12 mouse cellular contexts compared by ENCODE assay signal in the genomic region with DNA sequence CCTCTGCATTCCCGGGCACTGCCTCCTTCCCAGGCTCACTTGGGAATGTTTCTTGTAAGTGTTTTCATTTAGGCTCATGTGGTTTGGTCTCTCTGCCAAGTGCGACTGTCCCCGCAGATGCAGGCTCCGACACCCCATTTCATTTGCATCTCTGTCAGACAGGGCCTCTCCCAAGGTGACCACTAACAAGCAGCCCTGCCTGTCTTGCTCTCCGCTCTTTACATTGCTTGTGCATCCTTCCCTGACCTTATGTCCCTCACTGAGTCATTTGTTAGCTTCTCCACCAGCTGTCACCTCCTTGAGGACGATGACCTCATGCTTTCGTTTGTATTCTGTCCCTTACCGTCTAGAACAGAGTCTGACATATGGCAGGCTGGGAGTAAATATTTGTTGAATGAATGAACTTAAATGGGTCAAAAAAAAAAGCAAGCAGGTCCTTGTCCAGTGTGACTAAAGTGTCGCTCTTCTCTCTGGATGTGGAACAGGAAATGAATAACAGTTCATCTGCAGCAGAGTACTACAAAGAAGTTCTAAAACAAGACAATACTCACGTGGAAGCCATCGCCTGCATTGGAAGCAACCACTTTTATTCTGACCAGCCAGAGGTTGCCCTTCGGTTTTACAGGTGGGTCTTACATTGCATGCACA. TPM values are rescaled to one million over a fixed set of nuclear protein-coding genes. Genes with fewer than 3 reads are reported as not detected.
DNase-seq lines count a peak whose midpoint lies in the region; ATAC-seq and TF ChIP-seq lines count a peak whose summit lies in the region.
"Had no signal": no experiment of that assay in that cellular context is flagged by ENCODE, and none has a peak within 500 bp of the region (broad histone marks: within the 10 kb centered on the region; RNA-seq: fewer than 3 reads in every experiment).

No protein-coding gene starts in this region.

- no peak overlapping the region for H3K9ac ChIP-seq in hindbrain, embryonic 14.5 days
- H3K9ac ChIP-seq in CH12.LX (ENCODE audit: insufficient read depth, low read depth), result no peak overlapping the region
- no peak overlapping the region for H3K9ac ChIP-seq in forebrain, embryonic 12.5 days

- no peak for TF ChIP-seq CTCF in CH12.LX (conservative IDR thresholded peaks at IDR 0.05 in 1 of 2, IDR thresholded peaks at IDR 0.05 in 1 of 2; ENCODE audit: low read depth in 2 of 2, low read length in 2 of 2)

- peak overlapping the region; percentile 81 for H3K27ac ChIP-seq in hindbrain, embryonic 10.5 days
- H3K27ac ChIP-seq in hindbrain, embryonic 14.5 days, result no peak overlapping the region
- H3K27ac ChIP-seq in CH12.LX (ENCODE audit: insufficient read depth, low read depth), result no peak overlapping the region
- H3K27ac ChIP-seq in forebrain, embryonic 12.5 days, result peak overlapping the region; percentile 26

- peak; percentile 86 for TF ChIP-seq EP300 in CH12.LX (IDR thresholded peaks at IDR 0.05; ENCODE audit: low read length)

- in situ Hi-C loops in CH12.LX (cut with MboI; ENCODE audit: low pct_ligation_motif_present, low pct_unique_long_range_greater_than_20kb, low sequenced_read_pairs), result no loop called here

- H3K4me2 ChIP-seq in hindbrain, embryonic 14.5 days (replicated peaks), result no peak overlapping the region
- peak overlapping the region; percentile 37 for H3K4me2 ChIP-seq in CH12.LX (ENCODE audit: insufficient read depth, low read depth, poor library complexity, severe bottlenecking)
- H3K4me2 ChIP-seq in forebrain, embryonic 12.5 days, result no peak overlapping the region

- no peaks in the 10 kb centered on the region for H3K79me2 ChIP-seq in CH12.LX (replicated peaks; ENCODE audit: control insufficient read depth, extremely low read depth, insufficient read depth, poor library complexity, severe bottlenecking)

- no peak for ATAC-seq in hindbrain, embryonic 14.5 days (ENCODE audit: low FRiP score)
- ATAC-seq in forebrain, embryonic 12.5 days (ENCODE audit: low FRiP score), result peak; percentile 61
- ATAC-seq in activated CD4-positive, CD25-positive, alpha-beta regulatory T cell, adult 4 months, result no peak

- peaks cover 13% of the 10 kb centered on the region for H3K9me3 ChIP-seq in hindbrain, embryonic 10.5 days
- H3K9me3 ChIP-seq in hindbrain, embryonic 14.5 days (ENCODE audit: control insufficient read depth, low read length), result no peaks in the 10 kb centered on the region
- no peaks in the 10 kb centered on the region for H3K9me3 ChIP-seq in CH12.LX (replicated peaks; ENCODE audit: low read length)
- H3K9me3 ChIP-seq in forebrain, embryonic 12.5 days, result 0 out of 2 replicates have a peak, but pooled peaks cover 8% of the 10 kb centered on the region

- TF ChIP-seq POLR2A in CH12.LX (IDR thresholded peaks at IDR 0.05; ENCODE audit: low read depth, low read length), result peak; percentile 38; the same call in 1 of the 2 replicates

- dilution Hi-C loops in CH12.LX (cut with MboI; ENCODE audit: extremely low pct_ligation_motif_present, extremely low pct_unique_long_range_greater_than_20kb, low sequenced_read_pairs), result no loop called here

- H3K27me3 ChIP-seq in hindbrain, embryonic 10.5 days (ENCODE audit: insufficient read depth, poor library complexity, severe bottlenecking), result no peaks in the 10 kb centered on the region
- H3K27me3 ChIP-seq in hindbrain, embryonic 14.5 days (ENCODE audit: control insufficient read depth, insufficient read depth, low read length), result no peaks in the 10 kb centered on the region
- no peaks in the 10 kb centered on the region for H3K27me3 ChIP-seq in CH12.LX (replicated peaks)
- no peaks in the 10 kb centered on the region for H3K27me3 ChIP-seq in forebrain, embryonic 12.5 days

- peak; percentile 23 for DNase-seq in hindbrain, embryonic 10.5 days (ENCODE audit: low spot score)
- no peak for DNase-seq in hindbrain, embryonic 14.5 days (ENCODE audit: low spot score)
- DNase-seq in CH12.LX (ENCODE audit: extremely low read depth), result peak; percentile 81
- DNase-seq in mesoderm, embryonic 11.5 days (ENCODE audit: low read depth, low spot score), result peak; percentile 50
- no peak for DNase-seq in spleen, postnatal 4 days (ENCODE audit: low spot score in 2 of 2)
- DNase-seq in frontal cortex, postnatal 10 days (ENCODE audit: low spot score in 2 of 2), result no peak
- DNase-seq: adrenal gland, postnatal 10 days; heart, postnatal 4 days; kidney, postnatal 14 days; liver had no signal

- peaks cover 26% of the 10 kb centered on the region for H3K4me1 ChIP-seq in hindbrain, embryonic 10.5 days (replicated peaks)
- no peaks in the 10 kb centered on the region for H3K4me1 ChIP-seq in hindbrain, embryonic 14.5 days (replicated peaks; ENCODE audit: control insufficient read depth, insufficient read depth, low read length)
- H3K4me1 ChIP-seq in CH12.LX (ENCODE audit: control insufficient read depth in 1 of 2, insufficient read depth in 2 of 2), result peaks cover 16 to 33% of the 10 kb centered on the region in 2 experiments
- peaks cover 6% of the 10 kb centered on the region for H3K4me1 ChIP-seq in forebrain, embryonic 12.5 days

- H3K36me3 ChIP-seq in hindbrain, embryonic 10.5 days, result peaks cover 48% of the 10 kb centered on the region
- peaks cover 48% of the 10 kb centered on the region for H3K36me3 ChIP-seq in hindbrain, embryonic 14.5 days (replicated peaks; ENCODE audit: control insufficient read depth, insufficient read depth)
- peaks cover 0 to 11% of the 10 kb centered on the region in 2 experiments for H3K36me3 ChIP-seq in CH12.LX (replicated peaks in 1 of 2; ENCODE audit: control insufficient read depth in 1 of 2, insufficient read depth in 1 of 2, low read length in 1 of 2)
- peaks cover 49% of the 10 kb centered on the region for H3K36me3 ChIP-seq in forebrain, embryonic 12.5 days (replicated peaks)

- TF ChIP-seq RAD21 in CH12.LX (IDR thresholded peaks at IDR 0.05; ENCODE audit: low read depth, low read length), result no peak

- 66% methylated on average over 12 of the region's 12 CpGs for WGBS in hindbrain, embryonic 10.5 days
- WGBS in hindbrain, embryonic 14.5 days, result 39% methylated on average over 12 of the region's 12 CpGs
- 64% methylated on average over 12 of the region's 12 CpGs for WGBS in forebrain, embryonic 12.5 days

- H3K4me3 ChIP-seq in hindbrain, embryonic 10.5 days, result no peak overlapping the region
- H3K4me3 ChIP-seq in hindbrain, embryonic 14.5 days (replicated peaks; ENCODE audit: low read length), result no peak overlapping the region
- H3K4me3 ChIP-seq in CH12.LX (replicated peaks in 1 of 3; ENCODE audit: low read depth in 2 of 3, low read length in 2 of 3, poor library complexity in 1 of 3), result peak overlapping the region in 2 of 3 experiments; percentile 6 to 8
- H3K4me3 ChIP-seq in forebrain, embryonic 12.5 days (replicated peaks), result no peak overlapping the region

TF ChIP-seq in CH12.LX, 34 proteins besides CTCF, POLR2A, EP300 and RAD21:
- TF ChIP-seq TBP (conservative IDR thresholded peaks at IDR 0.05; ENCODE audit: low read depth, low read length) (no peak), UBTF (IDR thresholded peaks at IDR 0.05; ENCODE audit: low read depth, low read length) (no peak), ZNF384 (IDR thresholded peaks at IDR 0.05; ENCODE audit: low read depth, low read length) (no peak), NELFE (IDR thresholded peaks at IDR 0.05; ENCODE audit: low read depth, low read length) (no peak), POLR2AphosphoS2 (IDR thresholded peaks at IDR 0.05; ENCODE audit: low read depth, low read length) (no peak), CHD2 (IDR thresholded peaks at IDR 0.05; ENCODE audit: low read length) (peak; percentile 15; the same call in 1 of the 2 replicates), TCF12 (IDR thresholded peaks at IDR 0.05; ENCODE audit: low read depth, low read length) (peak; percentile 83), ETS1 (conservative IDR thresholded peaks at IDR 0.05; ENCODE audit: low read depth, low read length) (peak; percentile 98), JUN (IDR thresholded peaks at IDR 0.05; ENCODE audit: insufficient read depth, low read depth, low read length) (peak; percentile 98), ELF1 (IDR thresholded peaks at IDR 0.05; ENCODE audit: low read depth, low read length) (no peak), IRF4 (IDR thresholded peaks at IDR 0.05; ENCODE audit: low read depth, low read length) (peak; percentile 93), HCFC1 (IDR thresholded peaks at IDR 0.05; ENCODE audit: low read depth, low read length) (no peak), JUND (conservative IDR thresholded peaks at IDR 0.05; ENCODE audit: low read depth, low read length) (peak; percentile 95), NRF1 (IDR thresholded peaks at IDR 0.05; ENCODE audit: low read depth, low read length) (no peak), MXI1 (IDR thresholded peaks at IDR 0.05; ENCODE audit: low read depth, low read length) (peak; percentile 71), SIN3A (IDR thresholded peaks at IDR 0.05; ENCODE audit: low read length) (peak; percentile 72; the same call in 1 of the 2 replicates), BHLHE40 (IDR thresholded peaks at IDR 0.05; ENCODE audit: low read depth, low read length) (peak; percentile 82), MEF2A (IDR thresholded peaks at IDR 0.05; ENCODE audit: borderline replicate concordance, low read depth, low read length) (peak; percentile 87), MAX (IDR thresholded peaks at IDR 0.05; ENCODE audit: low read length) (peak; percentile 50; the same call in 1 of the 2 replicates), E2F4 (IDR thresholded peaks at IDR 0.05; ENCODE audit: insufficient replicate concordance, low read depth, low read length) (no peak), CHD1 (IDR thresholded peaks at IDR 0.05; ENCODE audit: low read depth, low read length) (no peak), RCOR1 (conservative IDR thresholded peaks at IDR 0.05; ENCODE audit: low read depth, low read length) (peak; percentile 25; the same call in 1 of the 2 replicates), ZC3H11A (IDR thresholded peaks at IDR 0.05; ENCODE audit: low read depth, low read length) (no peak)

RNA-seq across cellular contexts. Expression of a gene that starts 53.9 kb away (rescaled TPM):
- 37.4 and 41.2 TPM in 2 replicates for polyA plus RNA-seq in hindbrain, embryonic 10.5 days (2016; fragmentation: Nextera tagmentation; extraction: Ambion mirVana)
- 31.4 and 33.3 TPM in 2 replicates for polyA plus RNA-seq in hindbrain, embryonic 14.5 days (2014; fragmentation: Nextera tagmentation; extraction: Ambion mirVana)
- 4.9 and 5.0 TPM in 2 replicates for total RNA-seq in CH12.LX (2012; rRNA removed)
- 6.8 and 9.4 TPM in 2 replicates for total RNA-seq in CH12.LX (2014; rRNA removed)
- polyA plus RNA-seq in CH12.LX (2012; ENCODE audit: insufficient read length, low read depth), result 3.2 and 4.5 TPM in 2 replicates
- 42.1 and 44.9 TPM in 2 replicates for polyA plus RNA-seq in forebrain, embryonic 12.5 days (2016; fragmentation: Nextera tagmentation; extraction: Ambion mirVana)
- 1 to 10 TPM; 2.1 to 5.3 TPM for polyA plus RNA-seq in activated CD4-positive, CD25-positive, alpha-beta regulatory T cell, adult 4 months (2017; shearing (Covaris generic))

Comparison
In these comparisons a context has a peak if more than half of its experiments do, and no peak if none do; other contexts are left out.
1. DNase-seq: peak in hindbrain, embryonic 10.5 days (single experiment), CH12.LX (single experiment) and mesoderm, embryonic 11.5 days (single experiment); none in hindbrain, embryonic 14.5 days (single experiment), spleen, postnatal 4 days (0 of 2) and frontal cortex, postnatal 10 days (0 of 2).
2. H3K27ac ChIP-seq: peak in hindbrain, embryonic 10.5 days (single experiment) and forebrain, embryonic 12.5 days (single experiment); none in hindbrain, embryonic 14.5 days (single experiment) and CH12.LX (single experiment).
3. H3K4me3 ChIP-seq: peak in CH12.LX (2 of 3); none in hindbrain, embryonic 10.5 days (single experiment), hindbrain, embryonic 14.5 days (single experiment) and forebrain, embryonic 12.5 days (single experiment).